Mouse (Mus musculus): ENCODE measurements around the gene Fam240a. TPM values are rescaled to one million over a fixed set of nuclear protein-coding genes. Genes with fewer than 3 reads are reported as not detected.

The Fam240a gene
- total RNA-seq, 1 experiment from 2014 or later, result not detected

DNA sequence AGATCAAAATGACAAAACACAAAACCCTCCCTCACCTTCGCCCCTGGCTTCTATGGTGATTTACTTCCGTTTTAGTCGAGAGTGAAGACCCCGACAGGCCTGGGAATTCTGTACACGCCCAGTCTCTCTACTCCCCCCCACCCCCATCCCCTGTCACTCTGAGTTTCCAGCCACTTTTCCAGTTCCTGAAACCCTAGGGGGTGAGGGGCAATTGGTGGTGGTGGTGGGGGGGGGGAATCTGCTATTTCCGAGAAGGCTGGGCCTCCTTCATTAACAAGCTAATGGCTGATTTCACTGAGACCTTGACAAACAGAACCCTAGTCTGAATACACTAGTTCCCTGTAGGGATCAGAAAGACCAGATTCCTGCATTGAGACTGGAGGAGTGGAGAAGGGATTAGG, 30.6 kb upstream of the Fam240a start:
- ATAC-seq (replicated peaks; ENCODE audit: insufficient number of reproducible peaks, low FRiP score, low TSS enrichment, poor library complexity, severe bottlenecking), result no peak

DNA sequence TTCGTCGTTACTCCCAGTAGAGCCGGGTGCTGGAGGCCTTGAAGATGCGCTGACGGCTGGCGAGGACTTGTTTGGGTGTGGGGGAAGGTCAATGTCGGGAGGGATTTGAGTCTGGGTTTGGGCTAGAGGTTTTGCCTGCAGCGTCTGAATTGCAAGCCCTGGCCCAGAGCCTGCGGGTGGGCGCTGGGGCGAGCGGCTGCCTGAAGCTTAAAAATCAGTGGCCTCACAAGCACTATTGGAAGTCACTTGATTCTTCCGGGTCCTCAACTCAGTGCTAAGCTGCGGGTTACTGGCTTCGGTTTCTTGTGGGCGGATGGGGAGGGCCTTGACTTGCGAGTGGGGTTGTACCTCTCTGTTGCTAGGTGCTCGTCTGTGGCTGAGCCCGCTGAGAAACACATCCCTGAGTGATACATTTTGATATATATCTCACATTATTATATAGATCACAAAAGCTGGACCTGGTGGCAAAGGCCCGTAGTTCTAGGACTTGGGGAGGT, 29.9 kb upstream of the Fam240a start:
- ATAC-seq (replicated peaks; ENCODE audit: insufficient number of reproducible peaks, low FRiP score, low TSS enrichment, poor library complexity, severe bottlenecking), result no peak

DNA sequence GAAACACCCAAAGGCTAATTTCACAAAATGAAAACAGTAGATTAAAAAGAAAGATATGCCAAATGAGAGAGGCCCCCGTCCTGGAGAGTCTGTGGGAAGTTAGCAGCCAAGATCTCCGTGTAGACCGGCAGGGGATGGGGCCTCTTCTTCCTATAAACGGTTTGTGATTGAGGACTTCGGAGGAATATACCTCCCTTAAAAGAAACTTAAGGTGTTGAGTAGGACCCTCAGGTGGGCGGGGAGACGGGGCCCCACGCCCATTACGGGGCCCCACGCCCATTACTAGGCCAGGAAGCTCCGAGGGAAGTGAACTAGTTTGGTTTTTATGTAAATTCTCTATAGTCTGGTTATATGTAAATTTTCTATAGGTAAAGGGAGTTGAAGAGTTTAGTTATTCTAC, 29.3 kb upstream of the Fam240a start, which contains the start of gene Tdgf1:
Gene Tdgf1, minus strand, starts transcription at position 233 of the 400 bp plus-strand sequence.
- no peak for ATAC-seq (replicated peaks; ENCODE audit: insufficient number of reproducible peaks, low FRiP score, low TSS enrichment, poor library complexity, severe bottlenecking)

- no peak for ATAC-seq (replicated peaks; ENCODE audit: insufficient number of reproducible peaks, low FRiP score, low TSS enrichment, poor library complexity, severe bottlenecking)
Observed at GRCm38 (mm10) chr9:110945343-110945742, 28.7 kb upstream of the Fam240a start.

- ATAC-seq (replicated peaks; ENCODE audit: insufficient number of reproducible peaks, low FRiP score, low TSS enrichment, poor library complexity, severe bottlenecking), result no peak
Observed at GRCm38 (mm10) chr9:110944265-110944664, 27.6 kb upstream of the Fam240a start.

DNA sequence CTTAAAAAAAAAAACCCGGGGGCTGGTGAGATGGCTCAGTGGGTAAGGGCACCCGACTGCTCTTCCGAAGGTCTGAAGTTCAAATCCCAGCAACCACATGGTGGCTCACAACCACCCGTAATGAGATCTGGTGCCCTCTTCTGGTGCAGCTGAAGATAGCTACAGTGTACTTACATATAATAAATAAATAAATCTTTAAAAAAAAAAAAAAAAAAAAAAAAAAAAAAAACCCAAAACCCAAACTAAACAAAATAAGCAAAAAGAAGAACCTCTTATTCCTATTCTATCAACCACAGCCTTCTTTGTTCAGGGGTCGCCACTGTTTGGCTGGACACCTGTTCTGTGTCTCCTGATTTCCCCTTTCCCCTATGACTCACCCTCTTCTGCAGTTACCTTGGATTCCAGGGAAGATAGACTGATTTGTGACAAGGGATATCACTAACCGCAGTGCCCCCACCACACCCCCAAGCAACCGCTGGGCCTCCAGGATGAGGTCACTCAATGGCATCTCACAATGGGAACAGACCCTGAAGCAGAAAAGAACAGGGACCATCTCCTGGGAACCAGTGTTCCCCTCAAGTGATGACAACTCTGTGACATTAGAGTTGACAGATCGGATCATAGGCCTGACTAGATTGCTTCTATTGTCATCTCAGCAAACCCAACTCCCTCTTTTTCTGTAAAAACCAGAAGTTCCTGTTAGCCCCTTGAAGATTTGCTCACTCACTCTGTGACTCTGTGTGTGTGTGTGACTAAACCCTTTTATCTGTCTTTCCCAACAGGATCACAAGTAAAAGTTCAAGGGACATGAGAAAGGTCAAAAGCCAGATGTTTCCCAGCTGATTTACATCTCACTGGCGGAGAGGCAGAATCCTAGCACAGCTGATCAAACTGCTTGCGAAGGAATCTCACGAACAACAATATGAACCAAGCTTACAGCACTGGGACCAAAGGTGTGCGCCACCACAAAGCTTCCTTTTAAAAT, 21.1 kb upstream of the Fam240a start:
- ATAC-seq (replicated peaks; ENCODE audit: insufficient number of reproducible peaks, low FRiP score, low TSS enrichment, poor library complexity, severe bottlenecking), result no peak

- no peak for ATAC-seq (replicated peaks; ENCODE audit: insufficient number of reproducible peaks, low FRiP score, low TSS enrichment, poor library complexity, severe bottlenecking)
Observed at GRCm38 (mm10) chr9:110935941-110936340, 19.3 kb upstream of the Fam240a start.

DNA sequence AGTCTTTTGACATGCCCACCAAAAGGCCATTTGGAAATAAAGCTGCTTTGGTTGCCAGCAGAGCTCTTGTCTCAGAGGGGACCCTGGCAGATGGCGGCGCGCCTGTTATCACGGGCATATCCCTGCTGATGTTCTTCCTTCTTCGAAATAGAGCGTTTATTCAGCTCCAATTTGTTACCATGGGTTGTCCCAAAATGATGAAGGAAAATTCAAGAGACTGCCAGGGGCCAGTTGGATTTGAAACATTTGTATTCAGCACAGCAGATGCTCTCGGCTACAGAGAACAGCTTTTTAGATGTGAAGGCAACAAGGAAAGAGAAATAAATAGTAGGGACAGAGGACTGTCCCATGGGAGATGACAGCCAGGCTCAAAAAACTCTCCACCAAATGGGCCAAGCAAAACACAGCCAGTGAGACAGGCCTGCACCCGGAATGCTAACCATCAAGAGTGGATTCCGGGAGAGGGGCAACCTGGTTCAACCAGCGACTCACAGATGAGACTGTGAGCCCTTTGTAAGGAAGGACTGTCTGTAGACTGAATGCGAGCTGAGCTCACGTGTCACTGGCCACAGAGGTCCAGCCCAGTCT, 17.3 kb upstream of the Fam240a start:
- ATAC-seq (replicated peaks; ENCODE audit: insufficient number of reproducible peaks, low FRiP score, low TSS enrichment, poor library complexity, severe bottlenecking), result no peak

- no peak for ATAC-seq (replicated peaks; ENCODE audit: insufficient number of reproducible peaks, low FRiP score, low TSS enrichment, poor library complexity, severe bottlenecking)
Observed at GRCm38 (mm10) chr9:110931573-110931972, 14.9 kb upstream of the Fam240a start.

DNA sequence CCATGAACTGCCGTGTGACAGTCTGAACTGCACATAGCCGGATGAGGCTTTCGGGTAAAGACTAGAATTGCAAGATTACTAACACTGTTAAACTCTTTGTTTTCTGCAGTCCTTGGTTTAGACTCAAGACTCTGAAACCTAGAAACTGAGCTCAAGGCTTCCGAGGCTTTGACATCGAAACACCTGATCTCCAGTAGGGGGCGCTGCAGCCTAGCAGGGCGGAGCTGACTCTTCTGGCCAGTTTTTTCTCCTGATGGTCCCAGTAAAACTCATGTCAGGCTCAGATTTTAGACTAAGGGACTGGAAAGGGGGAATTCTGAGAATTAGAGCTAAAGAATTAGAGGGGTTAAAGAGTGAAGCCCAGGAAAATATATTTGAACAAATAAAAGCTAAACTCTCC, 6.1 kb upstream of the Fam240a start:
- ATAC-seq (replicated peaks; ENCODE audit: insufficient number of reproducible peaks, low FRiP score, low TSS enrichment, poor library complexity, severe bottlenecking), result no peak; the same call in 1 of the 2 replicates

GRCm38 (mm10) chr9:110920665-110921419, 4.2 kb upstream of the Fam240a start:
- ATAC-seq (replicated peaks; ENCODE audit: insufficient number of reproducible peaks, low FRiP score, low TSS enrichment, poor library complexity, severe bottlenecking), result no peak

DNA sequence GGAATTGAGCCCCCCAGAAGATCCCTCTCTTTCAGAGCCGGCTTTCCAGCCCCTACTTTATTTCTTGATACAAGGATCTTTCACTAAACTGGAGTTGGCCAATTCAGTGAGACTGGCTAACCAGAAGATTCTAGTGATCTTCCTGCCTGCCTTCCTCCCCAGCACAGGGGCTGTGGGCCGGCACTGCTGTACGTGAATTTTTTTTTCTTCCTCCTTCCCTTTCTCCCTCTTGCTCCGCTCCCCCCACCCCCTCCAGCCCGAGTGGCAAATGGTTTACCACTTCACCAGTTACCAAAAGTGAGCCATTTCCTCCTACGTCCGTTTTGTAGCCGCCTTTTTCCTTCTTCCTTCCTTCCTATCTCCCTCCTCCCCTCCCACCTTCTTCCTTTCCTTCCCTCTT, 1.2 kb downstream of the Fam240a start:
- no peak for ATAC-seq (replicated peaks; ENCODE audit: insufficient number of reproducible peaks, low FRiP score, low TSS enrichment, poor library complexity, severe bottlenecking)

- ATAC-seq (replicated peaks; ENCODE audit: insufficient number of reproducible peaks, low FRiP score, low TSS enrichment, poor library complexity, severe bottlenecking), result no peak
Observed at GRCm38 (mm10) chr9:110914631-110915236, 1.9 kb downstream of the Fam240a start.

DNA sequence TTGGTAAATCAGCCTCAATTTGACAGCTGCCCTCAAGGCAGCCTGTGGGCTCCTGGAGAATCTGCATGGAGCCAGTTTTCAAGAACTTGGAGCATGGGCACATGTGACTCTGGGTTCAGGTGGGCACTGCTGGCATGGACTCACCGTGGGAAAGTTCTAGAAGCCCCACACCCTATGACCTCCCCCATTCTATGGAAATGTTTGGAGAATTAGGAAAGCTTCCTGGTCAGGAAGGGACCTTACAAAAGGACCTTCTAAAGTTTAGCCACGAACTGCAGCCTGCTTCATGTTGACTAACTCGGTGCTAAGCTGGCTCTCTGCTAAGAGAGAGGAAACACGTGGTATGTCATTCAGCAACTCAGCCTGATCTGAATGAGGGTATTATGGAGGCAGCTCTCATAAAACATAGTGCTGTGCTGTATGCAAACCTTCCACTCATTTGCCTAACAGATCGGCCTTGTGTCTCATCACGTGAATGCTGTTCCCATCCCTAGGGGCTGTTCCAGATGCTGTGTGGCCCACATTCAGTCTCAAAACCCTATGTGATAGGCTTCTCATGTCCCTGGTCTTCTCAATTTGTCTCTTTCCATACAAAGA, 7.2 kb downstream of the Fam240a start:
- no peak for ATAC-seq (replicated peaks; ENCODE audit: insufficient number of reproducible peaks, low FRiP score, low TSS enrichment, poor library complexity, severe bottlenecking)

DNA sequence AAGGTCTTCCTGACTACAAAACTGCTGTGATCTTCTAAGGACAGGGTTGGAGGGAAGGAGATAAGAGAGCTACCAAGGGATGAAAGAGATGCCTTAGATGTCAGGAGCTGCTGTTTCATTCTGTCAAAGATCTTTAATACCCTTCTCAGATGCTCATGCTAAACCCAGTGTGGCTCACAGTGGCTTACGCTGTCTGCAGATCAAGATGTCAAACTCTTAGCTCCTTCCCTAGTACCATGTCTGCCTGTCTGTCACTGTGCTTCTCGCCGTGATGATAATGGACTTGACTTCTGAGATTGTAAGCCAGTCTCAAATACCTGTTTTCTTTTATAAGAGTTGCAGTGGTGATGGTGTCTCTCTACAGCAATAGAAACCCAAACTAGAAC, 8.0 kb downstream of the Fam240a start:
- ATAC-seq (replicated peaks; ENCODE audit: insufficient number of reproducible peaks, low FRiP score, low TSS enrichment, poor library complexity, severe bottlenecking), result no peak

- ATAC-seq (replicated peaks; ENCODE audit: insufficient number of reproducible peaks, low FRiP score, low TSS enrichment, poor library complexity, severe bottlenecking), result no peak
Observed at GRCm38 (mm10) chr9:110907838-110908630, 8.6 kb downstream of the Fam240a start.

GRCm38 (mm10) chr9:110907201-110907837, 9.3 kb downstream of the Fam240a start:
- ATAC-seq (replicated peaks; ENCODE audit: insufficient number of reproducible peaks, low FRiP score, low TSS enrichment, poor library complexity, severe bottlenecking), result no peak

All from monocyte, adult 5-6 weeks (primary cell).